Mouse (Mus musculus) limb, embryonic 13.5 days (tissue): ENCODE measurements around the gene Ddx21. TPM values are rescaled to one million over a fixed set of nuclear protein-coding genes. Genes with fewer than 3 reads are reported as not detected.

Experiments
- ATAC-seq: fragments of 200-750 bp; cut with Nextera tagmentation; 2 replicates; pipeline ENCODE4 v1.8.0; 2017; ENCODE audit warnings: low read depth, moderate number of reproducible peaks, moderate TSS enrichment; ENCODE audit not compliant: low FRiP score
- H3K27ac ChIP-seq: fragments of 300-500 bp; sonication (generic); 2 replicates; pipeline ENCODE4 v1.5.1; 2015; ENCODE audit warnings: inconsistent platforms, mild to moderate bottlenecking, moderate library complexity
- H3K27me3 ChIP-seq: fragments of 300-500 bp; sonication (generic); 2 replicates; pipeline ENCODE4 v1.6.1; 2015; ENCODE audit warnings: mild to moderate bottlenecking, inconsistent platforms
- H3K36me3 ChIP-seq: fragments of 300-500 bp; sonication (generic); 2 replicates; pipeline ENCODE4 v1.6.1; 2015; ENCODE audit warnings: inconsistent platforms, mild to moderate bottlenecking, moderate library complexity
- H3K4me1 ChIP-seq: fragments of 300-500 bp; sonication (generic); 2 replicates; pipeline ENCODE4 v1.6.1; 2015; ENCODE audit warnings: inconsistent platforms
- H3K4me2 ChIP-seq: fragments of 300-500 bp; sonication (generic); replicated peaks from 2 replicates; pipeline ENCODE4 v1.6.1; 2015; ENCODE audit warnings: inconsistent platforms, mild to moderate bottlenecking, moderate library complexity
- H3K4me3 ChIP-seq: fragments of 300-500 bp; sonication (generic); 2 replicates; pipeline ENCODE4 v1.5.1; 2015; ENCODE audit warnings: moderate library complexity, mild to moderate bottlenecking, inconsistent platforms
- H3K9ac ChIP-seq: fragments of 300-500 bp; sonication (generic); 2 replicates; pipeline ENCODE4 v1.6.1; 2015; ENCODE audit warnings: mild to moderate bottlenecking, inconsistent platforms
- H3K9me3 ChIP-seq: fragments of 300-500 bp; sonication (generic); 2 replicates; pipeline ENCODE4 v1.6.1; 2016; ENCODE audit warnings: inconsistent platforms
- WGBS: fragments of 180-500 bp; shearing (Covaris S2); methylation state at CpG from one replicate; pipeline ENCODE4 v1.1.7; 2015; 5-methylcytosine and 5-hydroxymethylcytosine counted together
- polyA plus RNA-seq: library from polyadenylated mRNA; unstranded; fragments of >200 nt; fragmentation: Nextera tagmentation; extraction: Ambion mirVana; gene quantifications from 2 replicates; pipeline ENCODE4 v1.2.1, GENCODE M21; 2015

Gene Ddx21
- polyA plus RNA-seq, 1 experiment from 2014 or later = 23.6 TPM

- H3K27me3 ChIP-seq = no peaks in the 10 kb centered on the region
- no peak overlapping the region for H3K4me3 ChIP-seq
- 87% methylated on average over 7 of the region's 7 CpGs for WGBS
- H3K36me3 ChIP-seq = no peaks in the 10 kb centered on the region
- no peak for ATAC-seq
- no peaks in the 10 kb centered on the region for H3K9me3 ChIP-seq
- no peaks in the 10 kb centered on the region for H3K4me1 ChIP-seq
- no peak overlapping the region for H3K4me2 ChIP-seq
- H3K9ac ChIP-seq = no peak overlapping the region
- H3K27ac ChIP-seq = no peak overlapping the region
Observed at GRCm38 (mm10) chr10:62534509-62534908, 67.6 kb downstream of the Ddx21 start.

- H3K27me3 ChIP-seq = no peaks in the 10 kb centered on the region
- no peak overlapping the region for H3K9ac ChIP-seq
- H3K9me3 ChIP-seq = no peaks in the 10 kb centered on the region
- H3K4me1 ChIP-seq = no peaks in the 10 kb centered on the region
- H3K4me2 ChIP-seq = no peak overlapping the region
- H3K27ac ChIP-seq = no peak overlapping the region
- no peak overlapping the region for H3K4me3 ChIP-seq
- ATAC-seq = no peak
- no peaks in the 10 kb centered on the region for H3K36me3 ChIP-seq
- WGBS = 49% methylated on average over 2 of the region's 2 CpGs
Observed at GRCm38 (mm10) chr10:62532832-62533231, 69.2 kb downstream of the Ddx21 start.

Other genes starting within 250 kb of the Ddx21 start
- 40.1 and 44.7 TPM in 2 replicates for gene Hk1, start 222.4 kb downstream of the Ddx21 start, polyA plus RNA-seq
- gene Hkdc1, start 179.8 kb downstream of the Ddx21 start, polyA plus RNA-seq = 3.4 and 4.1 TPM in 2 replicates
- 0.39 and 0.42 TPM in 2 replicates for gene 4930507D05Rik, start 152.8 kb downstream of the Ddx21 start, polyA plus RNA-seq
- 25.4 and 25.6 TPM in 2 replicates for gene Supv3l1, start 152.5 kb downstream of the Ddx21 start, polyA plus RNA-seq
- gene Vps26a, start 115.5 kb downstream of the Ddx21 start, polyA plus RNA-seq = 72.5 and 74.9 TPM in 2 replicates
- gene Srgn, start 74.8 kb downstream of the Ddx21 start, polyA plus RNA-seq = 10.0 and 11.9 TPM in 2 replicates
- gene Kif1bp, start 23.8 kb downstream of the Ddx21 start, polyA plus RNA-seq = 38.6 and 40.0 TPM in 2 replicates
- 171 and 177 TPM in 2 replicates for gene Ddx50, start 48.9 kb upstream of the Ddx21 start, polyA plus RNA-seq
- gene Stox1, start 123.8 kb upstream of the Ddx21 start, polyA plus RNA-seq = 1.1 TPM in 2 replicates
- 140 and 141 TPM in 2 replicates for gene Ccar1, start 190.0 kb upstream of the Ddx21 start, polyA plus RNA-seq